Mouse (Mus musculus): ENCODE results near the gene Zscan4f. TPM values are rescaled to one million over a fixed set of nuclear protein-coding genes. Genes with fewer than 3 reads are reported as not detected.

The Zscan4f gene
- polyA plus RNA-seq (2012; rRNA removed), result not detected in 2 replicates

GRCm38 (mm10) chr7:11397615-11398014 lies at the start of gene Zscan4f:
Gene Zscan4f, plus strand, starts transcription at chr7:11397915.

Other genes starting within 250 kb of the Zscan4f start
- gene Zscan4d, start 231.8 kb upstream of the Zscan4f start, polyA plus RNA-seq (2012; rRNA removed), result not detected in 2 replicates
- not detected in 2 replicates for gene Zscan4e, start 87.2 kb upstream of the Zscan4f start, polyA plus RNA-seq (2012; rRNA removed)
- not detected in 2 replicates for gene Zscan4-ps2, start 116.4 kb downstream of the Zscan4f start, polyA plus RNA-seq (2012; rRNA removed)
- gene Zscan4-ps3, start 211.4 kb downstream of the Zscan4f start, polyA plus RNA-seq (2012; rRNA removed), result not detected in 2 replicates

Data from colon, adult 2 months (tissue).